17 mouse cellular contexts compared by ENCODE assay signal in the genomic region with DNA sequence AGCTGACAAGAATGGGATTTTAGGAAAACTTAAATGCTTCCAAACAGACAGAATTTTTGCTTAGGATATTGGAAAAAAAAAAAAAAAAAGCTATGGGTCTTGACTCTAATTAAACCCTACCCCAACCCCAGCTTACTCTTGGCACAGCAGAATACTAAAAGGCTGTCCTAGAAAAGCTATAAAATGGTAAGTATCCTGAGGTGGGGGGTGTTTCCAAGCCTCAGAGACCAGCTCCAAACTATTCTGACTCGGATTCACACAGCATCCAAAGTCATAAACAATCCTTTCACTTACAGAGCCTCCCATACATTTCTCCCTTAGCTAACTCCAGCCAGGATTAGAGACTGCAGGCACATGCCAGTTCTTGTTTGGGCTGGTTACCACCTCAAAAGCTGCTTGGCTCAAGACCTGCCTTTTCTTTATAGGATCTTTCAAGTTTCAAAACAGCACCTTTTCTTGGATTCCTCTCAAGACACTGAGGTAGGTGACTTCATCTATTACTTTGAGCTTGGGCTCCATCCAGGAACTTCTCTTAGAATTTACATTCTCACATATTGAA. TPM values are rescaled to one million over a fixed set of nuclear protein-coding genes. Genes with fewer than 3 reads are reported as not detected.
DNase-seq lines count a peak whose midpoint lies in the region; ATAC-seq and TF ChIP-seq lines count a peak whose summit lies in the region.
"Had no signal": no experiment of that assay in that cellular context is flagged by ENCODE, and none has a peak within 500 bp of the region (broad histone marks: within the 10 kb centered on the region; RNA-seq: fewer than 3 reads in every experiment).

No protein-coding gene starts in this region.

- H3K9ac ChIP-seq in hindbrain, embryonic 13.5 days: no peak overlapping the region
- H3K9ac ChIP-seq in hindbrain, postnatal 0 days (replicated peaks; ENCODE audit: low read length): no peak overlapping the region
- no peak overlapping the region for H3K9ac ChIP-seq in liver, embryonic 13.5 days
- H3K9ac ChIP-seq in liver, postnatal 0 days (replicated peaks): no peak overlapping the region
- no peak overlapping the region for H3K9ac ChIP-seq in limb, embryonic 14.5 days (ENCODE audit: low read depth, low read length, severe bottlenecking)
- H3K9ac ChIP-seq: heart, embryonic 12.5 days; hindbrain, embryonic 15.5 days; limb, embryonic 12.5 days had no signal

- H3K4me1 ChIP-seq in hindbrain, embryonic 13.5 days (replicated peaks): peaks cover 27% of the 10 kb centered on the region
- no peaks in the 10 kb centered on the region; the same call in 1 of the 2 replicates for H3K4me1 ChIP-seq in hindbrain, postnatal 0 days (ENCODE audit: insufficient read depth, low read length)
- H3K4me1 ChIP-seq in liver, embryonic 13.5 days (replicated peaks): peaks cover 55% of the 10 kb centered on the region
- peaks cover 16% of the 10 kb centered on the region; the same call in 1 of the 2 replicates for H3K4me1 ChIP-seq in liver, postnatal 0 days (ENCODE audit: insufficient read depth)
- H3K4me1 ChIP-seq in limb, embryonic 14.5 days (ENCODE audit: control insufficient read depth, insufficient read depth, low read length): peaks cover 13% of the 10 kb centered on the region; the same call in 1 of the 2 replicates

- no peak for TF ChIP-seq POLR2A in limb, embryonic 14.5 days (IDR thresholded peaks at IDR 0.05; ENCODE audit: borderline replicate concordance, extremely low read depth, insufficient read depth, insufficient read length)

- no peaks in the 10 kb centered on the region for H3K36me3 ChIP-seq in hindbrain, embryonic 13.5 days
- H3K36me3 ChIP-seq in hindbrain, postnatal 0 days (ENCODE audit: insufficient read depth, low read length): no peaks in the 10 kb centered on the region
- H3K36me3 ChIP-seq in liver, embryonic 13.5 days: peaks cover 10% of the 10 kb centered on the region
- no peaks in the 10 kb centered on the region for H3K36me3 ChIP-seq in liver, postnatal 0 days (replicated peaks; ENCODE audit: insufficient read depth, low read length)
- no peaks in the 10 kb centered on the region for H3K36me3 ChIP-seq in limb, embryonic 14.5 days (ENCODE audit: control insufficient read depth, insufficient read depth, low read length)
- H3K36me3 ChIP-seq: hindbrain, embryonic 15.5 days had no signal

- ATAC-seq in hindbrain, embryonic 13.5 days (ENCODE audit: low FRiP score): no peak
- no peak for ATAC-seq in hindbrain, postnatal 0 days
- no peak for ATAC-seq in liver, embryonic 13.5 days (ENCODE audit: low read depth)
- no peak for ATAC-seq in liver, postnatal 0 days
- 0 out of 2 replicates have a peak, but pooled peaks have one; percentile 41 for ATAC-seq in limb, embryonic 14.5 days (ENCODE audit: low FRiP score, low read depth)
- no peak for ATAC-seq in frontal cortex, adult (ENCODE audit: low TSS enrichment)

- no peaks in the 10 kb centered on the region for H3K27me3 ChIP-seq in hindbrain, embryonic 13.5 days
- no peaks in the 10 kb centered on the region for H3K27me3 ChIP-seq in hindbrain, postnatal 0 days (ENCODE audit: insufficient read depth, low read length)
- H3K27me3 ChIP-seq in liver, embryonic 13.5 days: no peaks in the 10 kb centered on the region
- no peaks in the 10 kb centered on the region for H3K27me3 ChIP-seq in liver, postnatal 0 days (ENCODE audit: insufficient read depth, low read length)
- no peaks in the 10 kb centered on the region for H3K27me3 ChIP-seq in limb, embryonic 14.5 days (ENCODE audit: control insufficient read depth, insufficient read depth, low read length)
- H3K27me3 ChIP-seq: heart, embryonic 12.5 days; hindbrain, embryonic 15.5 days; limb, embryonic 12.5 days had no signal

- no peaks in the 10 kb centered on the region for H3K9me3 ChIP-seq in hindbrain, embryonic 13.5 days
- H3K9me3 ChIP-seq in hindbrain, postnatal 0 days (ENCODE audit: low read length): no peaks in the 10 kb centered on the region
- H3K9me3 ChIP-seq in liver, embryonic 13.5 days (replicated peaks): no peaks in the 10 kb centered on the region
- H3K9me3 ChIP-seq in liver, postnatal 0 days (ENCODE audit: low read length): 0 out of 2 replicates have a peak, but pooled peaks cover 2% of the 10 kb centered on the region
- H3K9me3 ChIP-seq in limb, embryonic 14.5 days (ENCODE audit: control insufficient read depth, low read length): no peaks in the 10 kb centered on the region
- H3K9me3 ChIP-seq: hindbrain, embryonic 15.5 days had no signal

- H3K27ac ChIP-seq in hindbrain, embryonic 13.5 days: 0 out of 2 replicates have a peak overlapping the region, but pooled peaks have one; percentile 18
- H3K27ac ChIP-seq in hindbrain, postnatal 0 days: no peak overlapping the region; the same call in 1 of the 2 replicates
- H3K27ac ChIP-seq in liver, embryonic 13.5 days: peak overlapping the region; percentile 48
- H3K27ac ChIP-seq in liver, postnatal 0 days (ENCODE audit: low read depth): no peak overlapping the region
- peak overlapping the region; percentile 44 for H3K27ac ChIP-seq in limb, embryonic 14.5 days (replicated peaks; ENCODE audit: low read depth, low read length)
- H3K27ac ChIP-seq in gastrocnemius, adult 2 months: no peak overlapping the region
- H3K27ac ChIP-seq: hindbrain, embryonic 15.5 days; limb, embryonic 12.5 days had no signal

- no peak overlapping the region for H3K4me3 ChIP-seq in hindbrain, embryonic 13.5 days
- no peak overlapping the region for H3K4me3 ChIP-seq in hindbrain, postnatal 0 days (ENCODE audit: low read length)
- H3K4me3 ChIP-seq in liver, embryonic 13.5 days (replicated peaks): no peak overlapping the region
- H3K4me3 ChIP-seq in liver, postnatal 0 days (ENCODE audit: low read depth, low read length): no peak overlapping the region
- no peak overlapping the region for H3K4me3 ChIP-seq in limb, embryonic 14.5 days (replicated peaks; ENCODE audit: low read length)
- H3K4me3 ChIP-seq in gastrocnemius, adult 2 months: no peak overlapping the region
- H3K4me3 ChIP-seq: heart, embryonic 12.5 days; hindbrain, embryonic 15.5 days; limb, embryonic 12.5 days; myocyte had no signal

- TF ChIP-seq CTCF in hindbrain, postnatal 0 days (IDR thresholded peaks at IDR 0.05; ENCODE audit: low read depth): no peak
- no peak for TF ChIP-seq CTCF in liver, postnatal 0 days (IDR thresholded peaks at IDR 0.05; ENCODE audit: low read depth)
- TF ChIP-seq CTCF in gastrocnemius, adult 2 months (IDR thresholded peaks at IDR 0.05): no peak

- H3K4me2 ChIP-seq in hindbrain, embryonic 13.5 days: no peak overlapping the region
- no peak overlapping the region for H3K4me2 ChIP-seq in hindbrain, postnatal 0 days (ENCODE audit: low read depth, low read length)
- H3K4me2 ChIP-seq in liver, embryonic 13.5 days: peak overlapping the region; percentile 9; the same call in 1 of the 2 replicates
- no peak overlapping the region for H3K4me2 ChIP-seq in liver, postnatal 0 days (ENCODE audit: low read depth, low read length)
- H3K4me2 ChIP-seq in limb, embryonic 14.5 days (replicated peaks; ENCODE audit: low read depth, low read length, severe bottlenecking): no peak overlapping the region
- H3K4me2 ChIP-seq: heart, embryonic 12.5 days; hindbrain, embryonic 15.5 days; limb, embryonic 12.5 days had no signal

- TF ChIP-seq EP300 in liver, postnatal 0 days (IDR thresholded peaks at IDR 0.05; ENCODE audit: low read depth): no peak

- WGBS in hindbrain, embryonic 13.5 days: 12% methylated on average over 1 of the region's 1 CpGs
- WGBS in hindbrain, postnatal 0 days: 11% methylated on average over 1 of the region's 1 CpGs
- 21% methylated on average over 1 of the region's 1 CpGs for WGBS in liver, embryonic 13.5 days (ENCODE audit: insufficient replicate concordance)
- WGBS in liver, postnatal 0 days (ENCODE audit: insufficient replicate concordance): 38% methylated on average over 1 of the region's 1 CpGs
- WGBS in limb, embryonic 14.5 days: 0% methylated on average over 1 of the region's 1 CpGs

- DNase-seq in hindbrain, postnatal 0 days (ENCODE audit: low spot score): no peak
- no peak for DNase-seq in liver, embryonic 13.5 days
- no peak for DNase-seq in liver, postnatal 0 days
- DNase-seq in NIH3T3 (ENCODE audit: low read depth): peak; percentile 20
- DNase-seq in limb, embryonic 14.5 days (ENCODE audit: low spot score): peak; percentile 47
- DNase-seq in gastrocnemius, adult 2 months: no peak
- DNase-seq: adrenal gland, postnatal 36 days; cerebellum, adult 9-10 months; midbrain, embryonic 14.5 days; right cerebral cortex, adult 18-20 months; thymus, postnatal 25 days had no signal

- intact Hi-C loops in gastrocnemius, adult 2 months (cut with DNase I): no loop called here

RNA-seq across cellular contexts. Expression of gene Zfp609, which starts 50.4 kb away (rescaled TPM):
- 9.3 and 9.7 TPM in 2 replicates for polyA plus RNA-seq in hindbrain, embryonic 13.5 days (2015; fragmentation: Nextera tagmentation; extraction: Ambion mirVana)
- 8.9 and 10.2 TPM in 2 replicates for total RNA-seq in hindbrain, postnatal 0 days (2014; rRNA removed)
- polyA plus RNA-seq in hindbrain, postnatal 0 days (2015; fragmentation: Nextera tagmentation; extraction: Ambion mirVana): 4.1 and 5.6 TPM in 2 replicates
- 1.7 and 1.8 TPM in 2 replicates for polyA plus RNA-seq in liver, embryonic 13.5 days (2015; fragmentation: Nextera tagmentation; extraction: Ambion mirVana)
- polyA plus RNA-seq in liver, postnatal 0 days (2015; fragmentation: Nextera tagmentation; extraction: Ambion mirVana): 2.0 and 2.8 TPM in 2 replicates
- polyA plus RNA-seq in limb, embryonic 14.5 days (2012; rRNA removed): 20.3 and 22.0 TPM in 2 replicates
- polyA plus RNA-seq in limb, embryonic 14.5 days (2014; fragmentation: Nextera tagmentation; extraction: Ambion mirVana): 7.3 and 8.8 TPM in 2 replicates
- total RNA-seq in gastrocnemius, adult 2 months (2021): 10 to 100 TPM; 18.4 to 21.1 TPM

Comparison
In these comparisons a context has a peak if more than half of its experiments do, and no peak if none do; other contexts are left out.
1. H3K27ac ChIP-seq: peak in hindbrain, embryonic 13.5 days (single experiment), liver, embryonic 13.5 days (single experiment) and limb, embryonic 14.5 days (single experiment); none in hindbrain, postnatal 0 days (single experiment), liver, postnatal 0 days (single experiment) and gastrocnemius, adult 2 months (single experiment).
2. DNase-seq: peak in NIH3T3 (single experiment) and limb, embryonic 14.5 days (single experiment); none in hindbrain, postnatal 0 days (single experiment), liver, embryonic 13.5 days (single experiment), liver, postnatal 0 days (single experiment) and gastrocnemius, adult 2 months (single experiment).